Mouse (Mus musculus) hindbrain, postnatal 0 days (tissue): ENCODE data around the gene Nrg4. TPM values are rescaled to one million over a fixed set of nuclear protein-coding genes. Genes with fewer than 3 reads are reported as not detected.

Source experiments
- ATAC-seq: fragments of 200-750 bp; cut with Nextera tagmentation; 2 replicates; pipeline ENCODE4 v1.8.0; 2017; ENCODE audit warnings: mild to moderate bottlenecking, moderate TSS enrichment, moderate library complexity
- DNase-seq: peaks from one replicate; pipeline ENCODE4 v3.0.0-alpha.2; 2015; ENCODE audit warnings: low spot score
- H3K27ac ChIP-seq: fragments of 300-500 bp; sonication (generic); 2 replicates; pipeline ENCODE4 v1.5.1; 2014; ENCODE audit warnings: mild to moderate bottlenecking
- H3K27me3 ChIP-seq: fragments of 300-500 bp; sonication (generic); 2 replicates; pipeline ENCODE4 v1.6.1; 2014; ENCODE audit warnings: low read length, mixed read lengths; ENCODE audit not compliant: insufficient read depth
- H3K36me3 ChIP-seq: fragments of 300-500 bp; sonication (generic); 2 replicates; pipeline ENCODE4 v1.6.1; 2014; ENCODE audit warnings: low read length, mixed read lengths; ENCODE audit not compliant: insufficient read depth
- H3K4me1 ChIP-seq: fragments of 300-500 bp; sonication (generic); 2 replicates; pipeline ENCODE4 v1.6.1; 2014; ENCODE audit warnings: antibody characterized with exemption, low read length, mixed read lengths; ENCODE audit not compliant: insufficient read depth
- H3K4me2 ChIP-seq: fragments of 300-500 bp; sonication (generic); 2 replicates; pipeline ENCODE4 v1.6.1; 2014; ENCODE audit warnings: low read depth, mild to moderate bottlenecking, low read length, moderate library complexity, mixed read lengths
- H3K4me3 ChIP-seq: fragments of 300-500 bp; sonication (generic); 2 replicates; pipeline ENCODE4 v1.5.1; 2014; ENCODE audit warnings: low read length
- H3K9ac ChIP-seq: fragments of 300-500 bp; sonication (generic); replicated peaks from 2 replicates; pipeline ENCODE4 v1.6.1; 2014; ENCODE audit warnings: mild to moderate bottlenecking, low read length, moderate library complexity, mixed read lengths
- H3K9me3 ChIP-seq: fragments of 300-500 bp; sonication (generic); 2 replicates; pipeline ENCODE4 v1.6.1; 2016; ENCODE audit warnings: low read length, mixed read lengths
- CTCF ChIP-seq: IDR thresholded peaks from 2 replicates; pipeline ENCODE4 v1.5.1; 2016; ENCODE audit warnings: antibody characterized with exemption, control low read depth, low read depth
- WGBS: fragments of 180-500 bp; shearing (Covaris S2); extraction: QIAGEN DNeasy Blood & Tissue Kit; methylation state at CpG from one replicate; pipeline ENCODE4 v1.1.7; 2014; 5-methylcytosine and 5-hydroxymethylcytosine counted together
- polyA plus RNA-seq: library from polyadenylated mRNA; unstranded; fragments of >200 nt; fragmentation: Nextera tagmentation; extraction: Ambion mirVana; gene quantifications from 2 replicates; pipeline ENCODE4 v1.2.1, GENCODE M21; 2015
- total RNA-seq: library from RNA; depleted of rRNA; stranded (reverse); fragments of >200 nt; gene quantifications from 2 replicates; pipeline ENCODE4 v1.2.3, GENCODE M21; 2014

The Nrg4 gene
- total and polyA plus RNA-seq, 2 experiments from 2014 or later = 0.68 to 1.7 TPM

GRCm38 (mm10) chr9:55226251-55226650 is 100.4 kb downstream of the Nrg4 start:
- H3K9ac ChIP-seq = no peak overlapping the region
- no peak for ATAC-seq
- H3K9me3 ChIP-seq = no peaks in the 10 kb centered on the region
- WGBS = 37% methylated on average over 3 of the region's 3 CpGs
- H3K27me3 ChIP-seq = no peaks in the 10 kb centered on the region
- no peak overlapping the region for H3K27ac ChIP-seq
- DNase-seq = peak; percentile 57
- no peak overlapping the region for H3K4me3 ChIP-seq
- TF ChIP-seq CTCF = no peak
- peaks cover 21% of the 10 kb centered on the region for H3K36me3 ChIP-seq
- H3K4me2 ChIP-seq = no peak overlapping the region
- H3K4me1 ChIP-seq = no peaks in the 10 kb centered on the region

GRCm38 (mm10) chr9:55225165-55225737 is 101.4 kb downstream of the Nrg4 start:
- DNase-seq = no peak
- ATAC-seq = no peak
- Histone ChIP-seq H3K4me2 (no peak overlapping the region), H3K36me3 (peaks cover 31% of the 10 kb centered on the region), H3K27ac (no peak overlapping the region), H3K9ac (no peak overlapping the region), H3K27me3 (no peaks in the 10 kb centered on the region), H3K4me1 (no peaks in the 10 kb centered on the region), H3K4me3 (no peak overlapping the region), H3K9me3 (no peaks in the 10 kb centered on the region)
- TF ChIP-seq CTCF = no peak
- 86% methylated on average over 7 of the region's 7 CpGs for WGBS

- H3K27me3 ChIP-seq = no peaks in the 10 kb centered on the region
- no peak overlapping the region for H3K27ac ChIP-seq
- no peak for TF ChIP-seq CTCF
- no peak overlapping the region for H3K4me2 ChIP-seq
- WGBS = 99% methylated on average over 3 of the region's 3 CpGs
- ATAC-seq (no peak), DNase-seq (no peak)
- H3K4me3 ChIP-seq = no peak overlapping the region
- no peaks in the 10 kb centered on the region for H3K4me1 ChIP-seq
- no peak overlapping the region for H3K9ac ChIP-seq
- no peaks in the 10 kb centered on the region for H3K9me3 ChIP-seq
- H3K36me3 ChIP-seq = peaks cover 76% of the 10 kb centered on the region
Observed at GRCm38 (mm10) chr9:55217381-55217780, 109.3 kb downstream of the Nrg4 start.

GRCm38 (mm10) chr9:55216078-55216477 is 110.6 kb downstream of the Nrg4 start:
- Histone ChIP-seq H3K27ac (no peak overlapping the region), H3K9me3 (no peaks in the 10 kb centered on the region), H3K27me3 (no peaks in the 10 kb centered on the region), H3K4me3 (no peak overlapping the region), H3K4me2 (no peak overlapping the region), H3K4me1 (no peaks in the 10 kb centered on the region), H3K9ac (no peak overlapping the region), H3K36me3 (peaks cover 69% of the 10 kb centered on the region)
- TF ChIP-seq CTCF = no peak
- WGBS = 59% methylated on average over 2 of the region's 2 CpGs
- DNase-seq (no peak), ATAC-seq (no peak)

- Histone ChIP-seq H3K9ac (no peak overlapping the region), H3K27me3 (no peaks in the 10 kb centered on the region), H3K36me3 (peaks cover 64% of the 10 kb centered on the region), H3K9me3 (no peaks in the 10 kb centered on the region), H3K4me3 (no peak overlapping the region), H3K4me2 (no peak overlapping the region), H3K27ac (no peak overlapping the region), H3K4me1 (no peaks in the 10 kb centered on the region)
- ATAC-seq = no peak
- no peak for TF ChIP-seq CTCF
- no peak for DNase-seq
- 75% methylated on average over 3 of the region's 3 CpGs for WGBS
Observed at GRCm38 (mm10) chr9:55215648-55216047, 111.0 kb downstream of the Nrg4 start.

GRCm38 (mm10) chr9:55215056-55215455 is 111.6 kb downstream of the Nrg4 start:
- TF ChIP-seq CTCF = no peak
- no peak overlapping the region for H3K4me2 ChIP-seq
- H3K36me3 ChIP-seq = peaks cover 58% of the 10 kb centered on the region
- H3K9ac ChIP-seq = no peak overlapping the region
- 98% methylated on average over 3 of the region's 3 CpGs for WGBS
- H3K27me3 ChIP-seq = no peaks in the 10 kb centered on the region
- H3K4me3 ChIP-seq = no peak overlapping the region
- H3K4me1 ChIP-seq = peaks cover 2% of the 10 kb centered on the region; the same call in 1 of the 2 replicates
- DNase-seq (no peak), ATAC-seq (no peak)
- no peak overlapping the region for H3K27ac ChIP-seq
- H3K9me3 ChIP-seq = no peaks in the 10 kb centered on the region

- Histone ChIP-seq H3K36me3 (peaks cover 46% of the 10 kb centered on the region), H3K9ac (no peak overlapping the region), H3K4me3 (no peak overlapping the region), H3K9me3 (no peaks in the 10 kb centered on the region), H3K27me3 (no peaks in the 10 kb centered on the region), H3K4me2 (no peak overlapping the region), H3K27ac (no peak overlapping the region), H3K4me1 (peaks cover 5% of the 10 kb centered on the region; the same call in 1 of the 2 replicates)
- 93% methylated on average over 1 of the region's 1 CpGs for WGBS
- TF ChIP-seq CTCF = no peak
- ATAC-seq (no peak), DNase-seq (no peak)
Observed at GRCm38 (mm10) chr9:55213396-55213795, 113.2 kb downstream of the Nrg4 start.
